Mouse (Mus musculus): ENCODE measurements around the gene AF067063. TPM values are rescaled to one million over a fixed set of nuclear protein-coding genes. Genes with fewer than 3 reads are reported as not detected.
"Not testable (repeated sequence)": the region's sequence is repeated elsewhere in the genome, so short reads cannot be mapped to it uniquely, and the experiment has no call there.

Gene AF067063
- not detected in 2 replicates for polyA plus RNA-seq (2016; fragmentation: Nextera tagmentation; extraction: Ambion mirVana)

DNA sequence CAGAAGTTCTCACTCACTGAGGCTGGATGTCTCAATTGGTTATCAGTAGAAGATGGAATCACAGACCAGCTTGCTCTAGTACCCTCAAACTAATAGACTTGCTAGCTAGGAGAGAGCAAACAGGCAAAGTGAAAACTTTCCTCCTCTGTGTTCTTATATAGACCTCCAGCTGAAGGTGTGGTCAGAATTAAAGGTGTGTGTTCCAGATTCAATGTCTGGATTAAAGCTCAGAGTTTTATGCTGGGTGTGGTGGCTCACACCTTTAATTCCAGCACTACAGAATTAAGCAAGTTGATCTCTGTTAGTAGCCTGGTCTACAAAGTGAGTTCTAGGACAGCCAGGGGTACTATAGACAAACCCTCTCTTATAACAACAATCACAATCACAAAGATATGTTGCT lies at the start of gene AF067063:
Gene AF067063, minus strand, starts transcription at position 101 of the 400 bp plus-strand sequence.
- H3K4me1 ChIP-seq; H3K9me3 ChIP-seq (replicated peaks); H3K36me3 ChIP-seq; DNase-seq (ENCODE audit: low spot score); H3K27me3 ChIP-seq (ENCODE audit: low read depth, poor library complexity, severe bottlenecking); H3K27ac ChIP-seq (replicated peaks); H3K4me3 ChIP-seq: not testable (repeated sequence)

DNA sequence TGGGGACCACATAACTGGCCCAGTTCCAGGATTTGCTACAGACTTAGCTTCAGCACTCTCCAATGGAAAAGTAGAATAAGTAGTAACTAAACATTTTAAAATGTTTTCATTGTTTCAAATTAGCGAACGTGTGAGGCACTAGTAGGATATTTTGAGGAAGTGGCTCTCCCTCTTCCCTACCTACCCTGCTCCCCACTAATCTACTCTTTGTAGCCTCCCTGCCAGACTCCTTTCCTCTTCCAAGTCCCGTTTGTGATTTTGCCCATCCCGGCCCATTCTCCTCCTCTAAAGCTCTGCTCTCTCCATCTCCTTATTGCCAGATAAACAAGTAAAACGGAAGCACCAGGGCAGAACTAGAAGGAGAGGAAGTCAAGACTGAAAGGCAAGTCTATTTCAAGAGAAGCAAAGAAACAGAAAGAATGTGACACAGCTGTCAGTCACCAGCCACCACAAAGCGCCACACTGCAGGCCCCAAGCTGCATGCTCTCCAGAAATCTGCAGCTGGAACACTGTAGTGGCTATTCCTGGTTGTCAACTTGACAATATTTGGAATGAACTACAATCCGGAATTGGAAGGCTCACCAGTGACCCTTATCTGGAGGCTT lies 34.5 kb upstream of the AF067063 start:
- not testable (repeated sequence) for H3K4me1 ChIP-seq; H3K4me3 ChIP-seq; DNase-seq (ENCODE audit: low spot score); H3K9me3 ChIP-seq (replicated peaks); H3K36me3 ChIP-seq; H3K27me3 ChIP-seq (ENCODE audit: low read depth, poor library complexity, severe bottlenecking); H3K27ac ChIP-seq (replicated peaks)
- 77% methylated on average over 6 of the region's 7 CpGs for WGBS

DNA sequence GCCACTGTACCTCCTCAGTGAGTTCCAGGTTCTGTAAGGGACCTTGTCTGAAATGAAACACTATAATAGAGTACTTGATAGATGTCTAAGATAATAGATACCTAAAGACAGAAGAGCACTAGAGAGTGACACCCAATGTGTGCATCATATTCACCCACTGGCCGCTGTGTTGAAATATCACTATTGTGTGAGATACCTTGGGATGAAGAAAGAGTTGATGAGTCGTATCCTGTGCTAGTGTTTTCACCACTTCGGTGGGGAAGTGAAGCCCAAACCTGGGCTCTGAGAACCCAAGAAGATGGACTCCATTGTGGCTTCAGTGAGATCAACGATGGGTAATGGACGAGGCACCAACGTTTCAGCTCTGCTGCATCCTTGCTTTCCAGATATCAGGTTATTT lies 32.4 kb upstream of the AF067063 start:
- not testable (repeated sequence) for H3K4me1 ChIP-seq; H3K27ac ChIP-seq (replicated peaks); H3K27me3 ChIP-seq (ENCODE audit: low read depth, poor library complexity, severe bottlenecking); H3K36me3 ChIP-seq; H3K9me3 ChIP-seq (replicated peaks); DNase-seq (ENCODE audit: low spot score); H3K4me3 ChIP-seq
- WGBS = no CpG with 5 or more reads among the region's 6 CpGs

DNA sequence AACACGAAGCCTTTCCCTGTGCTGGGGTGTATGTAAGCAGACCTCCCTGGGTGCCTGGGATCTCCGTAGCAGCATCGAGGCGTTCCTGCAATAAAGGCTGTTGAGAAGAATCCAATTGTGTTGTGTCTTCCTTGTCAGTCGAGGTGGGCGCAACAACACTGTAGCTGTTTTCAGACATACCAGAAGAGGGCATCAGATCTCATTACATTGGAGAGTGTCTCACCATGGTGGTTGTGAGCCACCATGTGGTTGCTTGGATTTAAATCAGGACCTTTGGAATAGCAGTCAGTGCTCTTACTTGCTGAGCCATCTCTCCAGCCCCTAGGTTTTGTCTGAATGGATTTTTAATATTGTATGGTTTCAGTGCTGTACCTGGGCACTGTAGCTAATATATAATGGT lies 10.0 kb upstream of the AF067063 start:
- not testable (repeated sequence) for H3K4me3 ChIP-seq; H3K4me1 ChIP-seq; H3K27ac ChIP-seq (replicated peaks); H3K9me3 ChIP-seq (replicated peaks); H3K36me3 ChIP-seq
- DNase-seq (ENCODE audit: low spot score) = peak; percentile 11
- 21% methylated on average over 6 of the region's 6 CpGs for WGBS
- H3K27me3 ChIP-seq (ENCODE audit: low read depth, poor library complexity, severe bottlenecking) = peaks cover 14% of the 10 kb centered on the region

DNA sequence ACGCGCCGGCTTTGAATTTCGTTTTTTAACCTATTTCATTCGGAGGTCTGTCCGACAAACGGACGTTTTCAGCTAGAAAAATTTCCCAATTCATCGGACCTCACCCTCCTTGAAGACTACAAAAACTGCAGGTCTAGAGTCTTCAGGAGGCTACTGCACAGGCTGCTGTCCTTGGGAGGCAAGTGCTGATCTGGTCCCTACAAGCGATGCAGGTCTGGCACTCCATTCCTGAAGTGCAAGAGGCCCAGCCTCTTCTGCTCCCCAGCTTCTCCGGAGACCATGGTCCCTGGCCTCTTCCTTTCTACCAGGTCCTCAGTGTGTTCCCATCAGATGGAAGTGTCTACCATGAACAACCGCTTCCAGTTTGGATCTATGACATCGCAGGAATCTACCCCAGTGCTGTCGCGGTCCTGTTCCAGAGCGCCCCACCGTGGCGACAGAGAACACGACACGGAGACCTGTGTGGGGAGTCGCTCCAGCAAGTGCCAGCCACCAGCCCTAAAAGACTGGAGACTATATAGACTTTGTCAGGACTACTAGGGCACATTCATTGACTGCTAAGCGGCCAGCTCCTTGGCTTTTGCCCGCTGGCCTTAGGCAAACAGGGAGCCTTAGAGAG lies 7.8 kb upstream of the AF067063 start:
- 3% methylated on average over 14 of the region's 23 CpGs for WGBS
- peak overlapping the region; percentile 28; the same call in 1 of the 2 replicates for H3K4me3 ChIP-seq

DNA sequence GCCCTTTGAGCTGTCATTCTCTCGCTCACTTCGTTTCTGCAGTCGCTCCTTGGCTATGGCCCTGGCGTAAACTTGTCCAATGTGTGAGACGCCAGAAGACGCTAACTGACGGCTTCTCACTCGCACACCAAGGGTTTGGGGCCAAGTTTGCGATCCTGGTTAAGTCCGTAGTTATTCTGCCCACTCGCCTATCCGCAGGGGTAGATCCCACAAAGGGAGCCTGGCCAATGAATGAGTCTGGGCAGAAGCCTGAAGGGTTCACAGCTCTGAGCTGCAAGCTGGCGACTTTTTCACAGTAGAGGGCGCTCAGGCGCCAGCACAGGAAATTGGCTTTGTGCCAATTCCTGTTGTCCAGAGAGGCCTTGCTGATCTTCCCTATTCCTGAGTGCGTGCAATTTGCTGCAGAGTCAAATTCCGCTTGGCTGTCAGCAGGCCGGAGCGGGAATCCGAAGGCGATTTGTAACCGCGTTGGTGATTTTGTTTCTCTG lies 6.4 kb upstream of the AF067063 start:
- H3K27ac ChIP-seq (replicated peaks); H3K4me1 ChIP-seq; H3K9me3 ChIP-seq (replicated peaks); H3K36me3 ChIP-seq: not testable (repeated sequence)
- Histone ChIP-seq H3K4me3 (peak overlapping the region; percentile 45), H3K27me3 (ENCODE audit: low read depth, poor library complexity, severe bottlenecking) (peaks cover 14% of the 10 kb centered on the region)
- 12% methylated on average over 23 of the region's 23 CpGs for WGBS
- DNase-seq (ENCODE audit: low spot score) = peak; percentile 53

More for the DNA sequence above, 7.8 kb upstream of the AF067063 start:
- DNase-seq (ENCODE audit: low spot score) = peak; percentile 67
- H3K27ac ChIP-seq (replicated peaks); H3K36me3 ChIP-seq; H3K9me3 ChIP-seq (replicated peaks); H3K4me1 ChIP-seq: not testable (repeated sequence)
- peaks cover 14% of the 10 kb centered on the region for H3K27me3 ChIP-seq (ENCODE audit: low read depth, poor library complexity, severe bottlenecking)

DNA sequence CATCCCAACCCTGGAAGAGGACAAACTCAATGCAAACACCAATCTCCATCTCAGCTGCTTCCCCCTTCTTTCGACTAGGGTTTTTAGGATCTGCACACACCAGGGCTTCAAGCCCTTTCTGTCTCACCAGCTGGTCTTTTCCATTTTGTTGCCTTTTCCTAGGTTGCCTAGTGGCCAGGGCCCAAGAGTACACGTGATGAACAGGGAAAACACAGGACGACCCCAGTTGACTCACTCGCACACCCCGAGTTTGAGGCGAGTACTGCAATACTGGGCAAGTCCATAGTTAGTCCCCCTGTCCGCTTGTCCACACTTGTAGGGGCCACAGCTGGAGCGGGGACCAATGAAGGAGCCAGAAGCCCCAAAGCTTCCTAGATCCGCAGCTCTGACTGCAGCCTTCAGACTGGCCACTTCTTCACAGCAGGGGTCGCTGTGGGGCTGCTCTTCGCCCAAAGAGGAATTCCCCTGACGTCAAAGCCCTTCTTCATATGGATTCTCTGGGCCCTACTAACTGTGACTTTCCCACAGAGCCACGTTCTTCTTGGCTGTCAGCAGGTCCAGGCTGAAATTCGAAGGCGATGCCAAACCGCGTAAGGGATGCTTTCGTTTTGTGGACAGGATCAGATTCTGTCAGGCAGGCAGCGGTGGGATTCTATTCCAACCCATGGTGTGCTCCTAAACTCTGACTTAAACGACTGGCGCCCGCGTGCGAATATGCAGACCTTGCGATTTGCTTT lies 5.5 kb upstream of the AF067063 start, which contains the start of gene D13Ertd608e:
Gene D13Ertd608e, plus strand, starts transcription at position 687 of the 737 bp plus-strand sequence.
- Histone ChIP-seq H3K27me3 (ENCODE audit: low read depth, poor library complexity, severe bottlenecking) (peaks cover 14% of the 10 kb centered on the region), H3K4me3 (peak within 1 kb of the TSS; percentile 45)
- WGBS = 13% methylated on average over 18 of the region's 25 CpGs
- DNase-seq (ENCODE audit: low spot score) = peak; percentile 47
- H3K36me3 ChIP-seq; H3K27ac ChIP-seq (replicated peaks); H3K4me1 ChIP-seq; H3K9me3 ChIP-seq (replicated peaks): not testable (repeated sequence)

DNA sequence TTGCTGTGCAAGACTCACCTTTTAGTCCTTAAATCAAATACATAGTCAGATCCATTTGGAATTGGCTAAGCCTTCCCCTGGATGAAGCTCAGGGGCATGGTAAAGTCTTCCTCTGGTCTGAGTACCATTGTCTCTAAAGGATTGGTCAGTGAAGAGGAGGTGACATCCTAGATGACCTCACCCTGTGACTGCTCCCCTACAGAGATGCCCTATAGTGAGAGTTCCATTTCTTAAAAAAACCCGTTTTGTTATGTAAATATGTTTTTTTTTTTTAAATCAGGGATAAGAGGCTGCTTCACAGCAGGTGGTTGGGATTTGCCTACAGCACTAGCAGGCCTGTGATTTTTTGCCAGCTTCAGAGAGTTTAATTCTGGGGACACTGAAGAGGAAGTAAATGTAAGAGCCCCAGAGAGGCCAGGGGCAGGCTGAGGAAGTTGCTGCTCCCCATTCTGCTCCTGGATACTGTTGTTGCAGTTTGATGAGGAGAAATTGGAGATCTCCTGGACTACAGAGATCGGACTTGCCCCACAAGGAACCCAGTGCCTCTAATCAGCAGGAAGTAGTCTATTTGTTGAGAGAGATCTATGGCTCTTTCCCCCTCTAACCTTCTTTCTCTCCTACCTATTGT lies 12.3 kb downstream of the AF067063 start:
- H3K27ac ChIP-seq (replicated peaks) = peak overlapping the region; percentile 49; the same call in 1 of the 2 replicates
- no peak overlapping the region for H3K4me3 ChIP-seq
- H3K9me3 ChIP-seq (replicated peaks) = no peaks in the 10 kb centered on the region
- peak; percentile 17 for DNase-seq (ENCODE audit: low spot score)
- H3K4me1 ChIP-seq = peaks cover 20% of the 10 kb centered on the region
- WGBS = 16% methylated on average over 2 of the region's 2 CpGs
- H3K27me3 ChIP-seq (ENCODE audit: low read depth, poor library complexity, severe bottlenecking) = no peaks in the 10 kb centered on the region
- H3K36me3 ChIP-seq = no peaks in the 10 kb centered on the region

DNA sequence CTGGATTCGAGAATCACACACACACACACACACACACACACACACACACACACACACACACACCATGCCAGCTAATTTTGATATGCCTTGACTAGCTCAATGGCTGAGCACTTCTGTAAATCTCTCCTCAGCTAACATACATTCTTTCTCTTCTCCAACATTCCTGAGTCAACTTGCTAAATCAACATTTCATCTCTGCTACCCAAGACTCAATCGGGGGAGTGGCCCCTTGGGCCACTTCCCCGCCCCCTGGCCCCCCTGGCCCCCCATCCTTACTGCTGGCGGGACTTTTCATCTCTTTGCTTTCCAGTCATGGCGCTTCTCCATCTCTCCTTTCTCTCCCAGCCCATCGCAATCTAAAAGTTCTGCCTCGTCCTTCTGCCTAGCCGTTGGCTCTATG lies 13.2 kb downstream of the AF067063 start:
- DNase-seq (ENCODE audit: low spot score) = no peak
- peaks cover 20% of the 10 kb centered on the region for H3K4me1 ChIP-seq
- H3K27ac ChIP-seq (replicated peaks) = no peak overlapping the region
- WGBS = 55% methylated on average over 8 of the region's 8 CpGs
- no peaks in the 10 kb centered on the region for H3K36me3 ChIP-seq
- H3K4me3 ChIP-seq = no peak overlapping the region
- no peaks in the 10 kb centered on the region for H3K9me3 ChIP-seq (replicated peaks)
- no peaks in the 10 kb centered on the region for H3K27me3 ChIP-seq (ENCODE audit: low read depth, poor library complexity, severe bottlenecking)

DNA sequence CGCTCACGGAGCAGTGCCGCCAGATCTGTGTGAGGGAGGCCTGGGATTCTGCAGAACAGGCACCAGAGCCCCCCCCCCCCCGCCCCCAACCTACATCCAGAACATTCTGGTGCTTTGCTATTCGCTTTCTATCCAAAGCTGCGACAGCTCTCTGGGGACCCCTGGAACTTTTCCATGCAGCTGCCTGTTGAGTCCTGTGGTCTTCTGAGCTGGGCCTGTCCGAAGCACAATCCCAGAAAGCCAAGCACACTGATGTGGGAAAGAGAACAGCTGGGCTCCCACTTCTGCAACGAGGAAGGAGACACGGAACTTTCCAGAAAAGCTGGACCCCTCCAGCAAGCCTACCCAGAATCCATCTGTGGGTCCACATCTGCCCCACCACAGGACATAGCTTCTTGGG lies 20.0 kb downstream of the AF067063 start:
- Histone ChIP-seq H3K27ac (replicated peaks) (no peak overlapping the region), H3K36me3 (no peaks in the 10 kb centered on the region), H3K27me3 (ENCODE audit: low read depth, poor library complexity, severe bottlenecking) (no peaks in the 10 kb centered on the region), H3K4me3 (no peak overlapping the region), H3K9me3 (replicated peaks) (no peaks in the 10 kb centered on the region), H3K4me1 (no peaks in the 10 kb centered on the region)
- DNase-seq (ENCODE audit: low spot score) = no peak
- 84% methylated on average over 9 of the region's 9 CpGs for WGBS

DNA sequence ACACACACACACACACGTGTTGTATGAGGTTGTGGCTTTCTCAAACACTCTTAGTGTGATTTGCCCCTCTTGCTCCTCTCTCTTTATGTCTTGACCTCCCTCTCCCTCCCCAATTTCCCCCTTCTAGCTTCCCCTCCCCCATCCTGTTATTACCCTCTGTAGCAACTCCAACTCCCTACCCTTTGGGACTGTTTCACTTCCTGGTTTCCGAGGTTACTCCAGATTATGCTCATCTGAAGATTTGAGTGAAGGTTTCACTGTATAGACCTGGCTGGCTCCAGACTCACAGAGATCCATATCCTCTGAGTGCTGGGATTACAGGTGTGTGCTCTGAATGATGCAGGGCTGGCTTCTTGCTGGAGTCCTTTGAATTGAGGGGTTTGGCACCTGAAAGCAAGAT lies 21.1 kb downstream of the AF067063 start:
- Histone ChIP-seq H3K9me3 (replicated peaks) (no peaks in the 10 kb centered on the region), H3K4me1 (no peaks in the 10 kb centered on the region), H3K36me3 (no peaks in the 10 kb centered on the region), H3K27me3 (ENCODE audit: low read depth, poor library complexity, severe bottlenecking) (no peaks in the 10 kb centered on the region), H3K4me3 (no peak overlapping the region), H3K27ac (replicated peaks) (no peak overlapping the region)
- DNase-seq (ENCODE audit: low spot score) = no peak
- 81% methylated on average over 2 of the region's 2 CpGs for WGBS

DNA sequence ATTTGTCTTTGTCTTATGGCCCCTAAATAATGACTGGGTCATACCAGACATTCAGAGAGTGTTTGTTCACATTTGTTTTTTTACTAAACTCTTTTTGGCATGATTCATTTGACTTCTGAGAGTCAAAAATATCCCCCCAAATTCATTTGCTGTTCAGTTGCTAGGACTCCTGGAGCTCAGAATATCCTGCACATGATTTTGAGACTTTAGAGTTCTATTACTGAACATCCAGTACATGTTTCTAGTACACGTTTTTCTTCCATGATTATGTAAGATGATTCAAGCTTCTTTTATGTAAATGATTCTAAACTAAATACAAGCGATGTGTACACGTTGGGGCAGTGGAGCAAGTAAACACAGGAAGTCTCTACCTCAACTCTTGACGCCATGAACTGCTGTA lies 32.4 kb downstream of the AF067063 start:
- no peaks in the 10 kb centered on the region for H3K36me3 ChIP-seq
- WGBS = 72% methylated on average over 4 of the region's 4 CpGs

More for the DNA sequence above, 32.4 kb downstream of the AF067063 start:
- H3K27ac ChIP-seq (replicated peaks) = no peak overlapping the region
- H3K27me3 ChIP-seq (ENCODE audit: low read depth, poor library complexity, severe bottlenecking) = no peaks in the 10 kb centered on the region
- H3K4me3 ChIP-seq = no peak overlapping the region
- no peaks in the 10 kb centered on the region for H3K9me3 ChIP-seq (replicated peaks)
- no peaks in the 10 kb centered on the region for H3K4me1 ChIP-seq
- DNase-seq (ENCODE audit: low spot score) = no peak

Data from midbrain, embryonic 10.5 days (tissue).